ENCODE assay signal across 8 mouse cellular contexts in the genomic region with DNA sequence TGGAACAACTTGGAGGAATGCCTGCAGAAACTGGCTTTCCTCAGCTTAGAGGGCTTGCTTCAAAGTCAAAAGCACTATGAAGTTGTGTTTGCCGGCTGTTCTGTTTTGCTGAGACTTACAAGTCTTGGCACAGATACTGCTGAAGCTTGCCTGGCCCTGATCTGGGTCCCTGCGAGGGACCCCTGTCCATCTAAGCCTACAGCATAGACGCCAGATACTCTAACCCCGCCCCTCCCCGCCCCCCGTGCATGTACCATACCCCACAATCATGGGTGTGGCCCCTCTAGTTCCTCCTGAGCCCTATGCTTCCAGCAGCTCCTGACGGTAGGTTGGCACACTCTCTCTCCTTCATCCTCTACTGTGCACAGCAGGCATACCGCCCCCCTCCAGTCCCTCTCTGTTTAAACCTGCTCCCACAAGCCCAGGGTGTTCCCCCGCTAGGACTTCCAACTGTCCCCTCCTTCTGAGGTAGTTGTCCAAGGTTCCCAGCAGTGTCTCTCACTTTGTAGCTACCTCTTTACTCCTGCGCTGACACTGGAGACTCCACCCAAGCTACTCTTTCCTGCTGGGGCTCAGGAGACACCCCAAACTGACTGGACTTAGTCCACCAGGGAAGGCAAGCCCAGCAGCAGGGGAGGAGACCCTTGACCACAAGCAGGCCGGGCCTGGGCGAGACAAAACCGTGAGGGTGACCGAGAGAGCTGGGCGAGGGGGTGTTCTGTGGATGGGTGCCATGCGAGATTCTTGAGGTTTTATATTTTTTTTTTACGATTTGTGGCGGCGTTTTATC. TPM values are rescaled to one million over a fixed set of nuclear protein-coding genes. Genes with fewer than 3 reads are reported as not detected.
DNase-seq lines count a peak whose midpoint lies in the region; ATAC-seq lines count a peak whose summit lies in the region.

No protein-coding gene starts in this region.

- 16% methylated on average over 19 of the region's 19 CpGs for WGBS in kidney, embryonic 16.5 days
- 15% methylated on average over 19 of the region's 19 CpGs for WGBS in hindbrain, embryonic 16.5 days
- WGBS in midbrain, embryonic 16.5 days = 9% methylated on average over 19 of the region's 19 CpGs

- DNase-seq in kidney, postnatal 14 days = no peak
- no peak for DNase-seq in spleen, postnatal 36 days (ENCODE audit: low spot score in 2 of 2)
- no peak for DNase-seq in gastrocnemius, postnatal 14 days

- H3K27ac ChIP-seq in kidney, embryonic 16.5 days (ENCODE audit: low read length) = no peak overlapping the region
- H3K27ac ChIP-seq in brown adipose tissue, adult 24 weeks (replicated peaks; ENCODE audit: low read depth, low read length) = no peak overlapping the region
- no peak overlapping the region for H3K27ac ChIP-seq in hindbrain, embryonic 16.5 days (ENCODE audit: low read depth, low read length)
- H3K27ac ChIP-seq in midbrain, embryonic 16.5 days (ENCODE audit: low read length) = peak overlapping the region; percentile 59

- intact Hi-C loops in gastrocnemius, postnatal 14 days (cut with DNase I; ENCODE audit: low total_unique reads) = loop anchor here (2.0 to 5.0 kb wide), 2 partner anchors 72 to 170 kb away; no protein-coding TSS in a partner anchor

- no peaks in the 10 kb centered on the region for H3K9me3 ChIP-seq in kidney, embryonic 16.5 days (ENCODE audit: low read length)
- no peaks in the 10 kb centered on the region for H3K9me3 ChIP-seq in hindbrain, embryonic 16.5 days (ENCODE audit: control insufficient read depth, low read length)
- no peaks in the 10 kb centered on the region for H3K9me3 ChIP-seq in midbrain, embryonic 16.5 days (replicated peaks; ENCODE audit: control insufficient read depth, low read length, poor library complexity, severe bottlenecking)

- H3K27me3 ChIP-seq in kidney, embryonic 16.5 days (ENCODE audit: insufficient read depth, low read length) = peaks cover 4% of the 10 kb centered on the region; the same call in 1 of the 2 replicates
- H3K27me3 ChIP-seq in hindbrain, embryonic 16.5 days (replicated peaks; ENCODE audit: control insufficient read depth, insufficient read depth, low read length) = no peaks in the 10 kb centered on the region
- no peaks in the 10 kb centered on the region for H3K27me3 ChIP-seq in midbrain, embryonic 16.5 days (ENCODE audit: control insufficient read depth, insufficient read depth, low read depth, low read length)

- peak overlapping the region; percentile 65 for H3K4me3 ChIP-seq in kidney, embryonic 16.5 days (ENCODE audit: low read length)
- H3K4me3 ChIP-seq in brown adipose tissue, adult 24 weeks (ENCODE audit: insufficient read depth, low read depth, low read length) = peak overlapping the region; percentile 69
- H3K4me3 ChIP-seq in hindbrain, embryonic 16.5 days (ENCODE audit: low read length) = peak overlapping the region; percentile 53
- peak overlapping the region; percentile 69 for H3K4me3 ChIP-seq in midbrain, embryonic 16.5 days (ENCODE audit: low read depth, low read length)

- peak overlapping the region; percentile 99 for H3K4me2 ChIP-seq in kidney, embryonic 16.5 days (replicated peaks; ENCODE audit: low read depth, low read length)
- peak overlapping the region; percentile 69 for H3K4me2 ChIP-seq in hindbrain, embryonic 16.5 days (ENCODE audit: low read length)
- H3K4me2 ChIP-seq in midbrain, embryonic 16.5 days (ENCODE audit: low read length) = peak overlapping the region; percentile 97

- H3K4me1 ChIP-seq in kidney, embryonic 16.5 days (ENCODE audit: insufficient read depth, low read length) = peaks cover 14% of the 10 kb centered on the region
- no peaks in the 10 kb centered on the region for H3K4me1 ChIP-seq in brown adipose tissue, adult 24 weeks (ENCODE audit: control insufficient read depth, insufficient read depth, insufficient read length, low read length)
- H3K4me1 ChIP-seq in hindbrain, embryonic 16.5 days (ENCODE audit: control insufficient read depth, insufficient read depth, low read depth, low read length) = peaks cover 33% of the 10 kb centered on the region
- H3K4me1 ChIP-seq in midbrain, embryonic 16.5 days (ENCODE audit: control insufficient read depth, insufficient read depth, low read length) = peaks cover 31% of the 10 kb centered on the region

- ATAC-seq in kidney, embryonic 16.5 days (ENCODE audit: low FRiP score, low TSS enrichment) = peak; percentile 16; the same call in 1 of the 2 replicates
- ATAC-seq in hindbrain, embryonic 16.5 days = peak; percentile 10; the same call in 1 of the 2 replicates
- peak; percentile 20; the same call in 1 of the 2 replicates for ATAC-seq in midbrain, embryonic 16.5 days
- no peak for ATAC-seq in cerebellum, adult (ENCODE audit: insufficient number of reproducible peaks, low FRiP score, low TSS enrichment)

- H3K9ac ChIP-seq in kidney, embryonic 16.5 days (replicated peaks; ENCODE audit: low read length) = peak overlapping the region; percentile 75; the same call in 1 of the 2 replicates
- peak overlapping the region; percentile 83 for H3K9ac ChIP-seq in hindbrain, embryonic 16.5 days (ENCODE audit: low read depth, low read length)
- peak overlapping the region; percentile 91 for H3K9ac ChIP-seq in midbrain, embryonic 16.5 days (ENCODE audit: low read depth, low read length)

- H3K36me3 ChIP-seq in kidney, embryonic 16.5 days (ENCODE audit: insufficient read depth, low read length) = no peaks in the 10 kb centered on the region
- no peaks in the 10 kb centered on the region for H3K36me3 ChIP-seq in hindbrain, embryonic 16.5 days (ENCODE audit: control insufficient read depth, insufficient read depth, low read length)
- no peaks in the 10 kb centered on the region for H3K36me3 ChIP-seq in midbrain, embryonic 16.5 days (ENCODE audit: control insufficient read depth, insufficient read depth, low read length)

RNA-seq across cellular contexts. Expression of a gene that starts 12.1 kb away (rescaled TPM):
- polyA plus RNA-seq in kidney, embryonic 16.5 days (2015; fragmentation: Nextera tagmentation; extraction: Ambion mirVana) = 10.4 and 11.9 TPM in 2 replicates
- polyA plus RNA-seq in brown adipose tissue, adult 24 weeks (2012; ENCODE audit: insufficient read depth, insufficient read length, missing spikeins) = 11.9 and 12.7 TPM in 2 replicates
- 320 and 328 TPM in 2 replicates for polyA plus RNA-seq in hindbrain, embryonic 16.5 days (2015; fragmentation: Nextera tagmentation; extraction: Ambion mirVana)
- polyA plus RNA-seq in midbrain, embryonic 16.5 days (2015; fragmentation: Nextera tagmentation; extraction: Ambion mirVana) = 340 and 355 TPM in 2 replicates
- total RNA-seq in gastrocnemius, postnatal 14 days (2021) = 10 to 100 TPM in 1 of 2 experiments, 1 to 10 TPM in 1; 9.5 to 13.9 TPM

Comparison
In these comparisons a context has a peak if more than half of its experiments do, and no peak if none do; other contexts are left out.
1. RNA of a gene that starts 12.1 kb away (polyA plus RNA-seq): 340 to 355 TPM in midbrain, embryonic 16.5 days and 320 to 328 TPM in hindbrain, embryonic 16.5 days; 11.9 to 12.7 TPM in brown adipose tissue, adult 24 weeks and 10.4 to 11.9 TPM in kidney, embryonic 16.5 days; every median in the first group is over 10 times any median in the second.
2. Peak in every context shown above with its lines, with median percentiles within 50 percentile points of each other: H3K4me2 ChIP-seq, H3K4me3 ChIP-seq and H3K9ac ChIP-seq.